Mouse (Mus musculus): ENCODE measurements at regions not wholly inside any gene's neighbourhood (a gene's known extent, or its start where the extent isn't known, plus 50 kb on each side); places are given as distances from the start of the nearest gene placed in this dataset.

DNA sequence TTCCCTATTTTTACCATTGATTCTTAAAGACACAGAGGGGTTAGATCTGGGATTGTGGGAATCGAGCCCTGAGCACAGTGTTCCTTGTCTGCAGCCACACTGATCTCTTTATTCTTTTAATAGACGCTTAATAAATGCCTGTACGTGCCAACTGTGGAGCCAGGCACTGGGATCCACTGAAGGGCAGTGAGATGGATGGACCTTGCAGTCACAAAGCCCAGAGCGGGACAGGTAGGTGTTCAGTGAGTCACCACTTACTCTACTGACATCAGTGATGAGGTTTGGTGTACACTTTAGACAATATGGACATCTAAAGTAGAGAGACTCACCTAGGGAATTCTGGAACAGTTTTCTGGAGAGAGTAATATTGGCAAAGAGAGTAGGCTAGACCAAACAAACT lies 56.8 kb upstream of the Cnih3 start:
- no peak for DNase-seq (ENCODE audit: low spot score in 2 of 2)
- intact Hi-C loops (cut with DNase I) = no loop called here

GRCm38 (mm10) chr1:181298063-181298462 lies 54.4 kb upstream of the Cnih3 start:
- no peak for DNase-seq (ENCODE audit: low spot score in 2 of 2)
- intact Hi-C loops (cut with DNase I) = no loop called here

DNA sequence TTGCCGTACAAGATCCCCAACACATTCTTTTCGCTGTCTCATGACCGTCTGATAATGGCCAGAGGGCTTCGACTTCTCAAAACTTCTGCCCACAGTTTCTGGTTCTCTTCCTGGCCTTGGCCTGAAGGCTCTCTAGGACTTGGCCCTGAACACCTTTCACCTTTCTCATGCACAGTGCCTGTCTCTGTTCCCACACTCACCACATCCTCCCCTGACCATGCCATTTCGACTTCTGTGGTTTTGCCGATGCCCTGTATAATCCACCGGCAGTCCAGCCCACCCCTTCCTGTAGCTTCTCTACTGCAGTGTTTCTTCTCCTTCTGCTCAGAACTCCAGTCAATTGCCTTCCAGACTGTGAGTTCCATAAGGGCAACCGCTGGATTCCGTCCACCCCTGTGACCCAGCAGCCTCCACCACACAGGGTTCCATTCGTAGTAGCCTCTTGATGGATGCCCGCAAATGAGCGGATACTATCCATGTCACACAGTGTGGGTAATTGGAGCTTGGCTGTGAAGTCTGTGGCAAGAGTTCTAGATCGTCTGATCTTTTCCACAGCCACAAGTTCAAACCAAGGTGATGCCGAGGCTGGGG lies 53.3 kb upstream of the Cnih3 start:
- no peak for DNase-seq (ENCODE audit: low spot score in 2 of 2)
- intact Hi-C loops (cut with DNase I) = no loop called here

DNA sequence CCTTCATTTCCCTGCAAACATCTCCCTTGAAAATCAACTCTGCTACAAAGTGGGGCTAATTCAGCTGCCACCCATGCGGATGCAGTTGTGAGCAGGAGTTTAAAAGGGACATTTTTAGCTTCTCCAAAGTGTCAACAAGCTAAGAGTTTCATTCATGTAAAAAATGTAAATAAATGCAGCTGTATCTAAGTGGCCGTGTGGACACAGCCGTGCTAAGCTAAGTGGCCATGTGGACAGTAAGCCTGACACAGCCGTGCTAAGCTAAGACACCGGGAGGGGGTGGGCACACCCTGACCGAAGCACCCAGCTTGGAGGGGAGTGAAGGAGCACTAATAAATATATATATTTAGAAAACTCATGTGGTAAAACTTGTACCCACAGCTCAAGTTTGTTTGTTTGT lies 52.6 kb upstream of the Cnih3 start:
- intact Hi-C loops (cut with DNase I) = no loop called here
- DNase-seq (ENCODE audit: low spot score in 2 of 2) = no peak

DNA sequence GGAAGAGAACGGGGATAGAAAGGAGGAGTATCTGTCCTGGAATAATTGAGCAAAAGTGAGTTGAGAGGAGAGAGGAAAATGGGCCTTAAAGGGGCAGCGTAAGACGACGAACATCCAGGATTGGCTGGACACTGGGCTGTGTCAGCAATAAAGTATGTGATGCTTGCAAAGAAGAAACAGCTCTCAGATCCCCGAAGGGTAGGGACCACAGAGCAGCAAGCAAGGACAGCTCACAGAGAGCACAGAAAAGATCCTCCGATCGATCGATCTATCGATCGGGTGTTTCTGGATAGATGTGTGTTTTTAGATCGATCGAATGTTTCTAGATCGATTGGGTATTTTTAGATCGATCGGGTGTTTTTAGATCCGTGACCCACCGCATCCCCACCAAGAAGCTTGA lies 50.3 kb upstream of the Cnih3 start:
- intact Hi-C loops (cut with DNase I) = no loop called here
- DNase-seq (ENCODE audit: low spot score in 2 of 2) = no peak
